Mouse (Mus musculus): ENCODE measurements around the gene Gabbr2. TPM values are rescaled to one million over a fixed set of nuclear protein-coding genes. Genes with fewer than 3 reads are reported as not detected.

Gabbr2 gene
- polyA plus RNA-seq, 1 experiment from 2014 or later: 0.04 TPM

- ATAC-seq (ENCODE audit: low FRiP score, low TSS enrichment): peak; percentile 69; the same call in 1 of the 2 replicates
- peak; percentile 74 for DNase-seq (ENCODE audit: low spot score)
- WGBS: 45% methylated on average over 15 of the region's 15 CpGs
- H3K36me3 ChIP-seq (ENCODE audit: control insufficient read depth, insufficient read depth, low read length): no peaks in the 10 kb centered on the region
- TF ChIP-seq CTCF (IDR thresholded peaks at IDR 0.05; ENCODE audit: low read depth) (peak; percentile 99), EP300 (optimal IDR thresholded peaks at IDR 0.05) (no peak)
- H3K4me3 ChIP-seq (ENCODE audit: low read depth, low read length): no peak overlapping the region
- no peak overlapping the region for H3K4me2 ChIP-seq (replicated peaks; ENCODE audit: low read depth)
- H3K9me3 ChIP-seq (ENCODE audit: control insufficient read depth, low read length): no peaks in the 10 kb centered on the region
- no peak overlapping the region for H3K9ac ChIP-seq (ENCODE audit: low read length)
- H3K4me1 ChIP-seq (replicated peaks; ENCODE audit: control insufficient read depth, insufficient read depth): no peaks in the 10 kb centered on the region
- H3K27ac ChIP-seq (replicated peaks): no peak overlapping the region
- no peaks in the 10 kb centered on the region for H3K27me3 ChIP-seq (ENCODE audit: control insufficient read depth, insufficient read depth, low read length)
These were observed 302.2 kb downstream of the Gabbr2 start for GRCm38 (mm10) chr4:46689397-46690022.

- H3K4me1 ChIP-seq (replicated peaks; ENCODE audit: control insufficient read depth, insufficient read depth): no peaks in the 10 kb centered on the region
- 74% methylated on average over 14 of the region's 14 CpGs for WGBS
- H3K27ac ChIP-seq (replicated peaks): no peak overlapping the region
- no peaks in the 10 kb centered on the region for H3K9me3 ChIP-seq (ENCODE audit: control insufficient read depth, low read length)
- no peak for TF ChIP-seq CTCF (IDR thresholded peaks at IDR 0.05; ENCODE audit: low read depth)
- no peak for TF ChIP-seq EP300 (optimal IDR thresholded peaks at IDR 0.05)
- no peak for DNase-seq (ENCODE audit: low spot score)
- no peaks in the 10 kb centered on the region for H3K36me3 ChIP-seq (ENCODE audit: control insufficient read depth, insufficient read depth, low read length)
- no peak overlapping the region for H3K9ac ChIP-seq (ENCODE audit: low read length)
- H3K27me3 ChIP-seq (ENCODE audit: control insufficient read depth, insufficient read depth, low read length): no peaks in the 10 kb centered on the region
- ATAC-seq (ENCODE audit: low FRiP score, low TSS enrichment): no peak
- H3K4me2 ChIP-seq (replicated peaks; ENCODE audit: low read depth): no peak overlapping the region
- H3K4me3 ChIP-seq (ENCODE audit: low read depth, low read length): no peak overlapping the region
These were observed 303.4 kb downstream of the Gabbr2 start for GRCm38 (mm10) chr4:46688213-46688832.

GRCm38 (mm10) chr4:46684160-46684559 is 307.5 kb downstream of the Gabbr2 start:
- 47% methylated on average over 6 of the region's 6 CpGs for WGBS
- no peaks in the 10 kb centered on the region for H3K36me3 ChIP-seq (ENCODE audit: control insufficient read depth, insufficient read depth, low read length)
- no peaks in the 10 kb centered on the region for H3K9me3 ChIP-seq (ENCODE audit: control insufficient read depth, low read length)
- ATAC-seq (ENCODE audit: low FRiP score, low TSS enrichment): no peak
- TF ChIP-seq CTCF (IDR thresholded peaks at IDR 0.05; ENCODE audit: low read depth): no peak
- TF ChIP-seq EP300 (optimal IDR thresholded peaks at IDR 0.05): no peak
- DNase-seq (ENCODE audit: low spot score): no peak
- no peak overlapping the region for H3K27ac ChIP-seq (replicated peaks)
- H3K9ac ChIP-seq (ENCODE audit: low read length): no peak overlapping the region
- H3K4me3 ChIP-seq (ENCODE audit: low read depth, low read length): no peak overlapping the region
- H3K4me2 ChIP-seq (replicated peaks; ENCODE audit: low read depth): no peak overlapping the region
- no peaks in the 10 kb centered on the region for H3K27me3 ChIP-seq (ENCODE audit: control insufficient read depth, insufficient read depth, low read length)
- H3K4me1 ChIP-seq (replicated peaks; ENCODE audit: control insufficient read depth, insufficient read depth): no peaks in the 10 kb centered on the region

- ATAC-seq (ENCODE audit: low FRiP score, low TSS enrichment) (no peak), DNase-seq (ENCODE audit: low spot score) (peak; percentile 24)
- 46% methylated on average over 3 of the region's 3 CpGs for WGBS
- no peaks in the 10 kb centered on the region for H3K36me3 ChIP-seq (ENCODE audit: control insufficient read depth, insufficient read depth, low read length)
- no peaks in the 10 kb centered on the region for H3K9me3 ChIP-seq (ENCODE audit: control insufficient read depth, low read length)
- no peak overlapping the region for H3K4me3 ChIP-seq (ENCODE audit: low read depth, low read length)
- no peak overlapping the region for H3K27ac ChIP-seq (replicated peaks)
- H3K4me2 ChIP-seq (replicated peaks; ENCODE audit: low read depth): no peak overlapping the region
- H3K4me1 ChIP-seq (replicated peaks; ENCODE audit: control insufficient read depth, insufficient read depth): no peaks in the 10 kb centered on the region
- no peaks in the 10 kb centered on the region for H3K27me3 ChIP-seq (ENCODE audit: control insufficient read depth, insufficient read depth, low read length)
- H3K9ac ChIP-seq (ENCODE audit: low read length): no peak overlapping the region
- no peak for TF ChIP-seq CTCF (IDR thresholded peaks at IDR 0.05; ENCODE audit: low read depth)
- TF ChIP-seq EP300 (optimal IDR thresholded peaks at IDR 0.05): no peak
These were observed 315.0 kb downstream of the Gabbr2 start for GRCm38 (mm10) chr4:46676646-46677045.

- ATAC-seq (ENCODE audit: low FRiP score, low TSS enrichment) (no peak), DNase-seq (ENCODE audit: low spot score) (no peak)
- Histone ChIP-seq H3K4me1 (replicated peaks; ENCODE audit: control insufficient read depth, insufficient read depth) (no peaks in the 10 kb centered on the region), H3K4me2 (replicated peaks; ENCODE audit: low read depth) (no peak overlapping the region), H3K36me3 (ENCODE audit: control insufficient read depth, insufficient read depth, low read length) (no peaks in the 10 kb centered on the region), H3K9me3 (ENCODE audit: control insufficient read depth, low read length) (no peaks in the 10 kb centered on the region), H3K4me3 (ENCODE audit: low read depth, low read length) (no peak overlapping the region), H3K9ac (ENCODE audit: low read length) (no peak overlapping the region), H3K27me3 (ENCODE audit: control insufficient read depth, insufficient read depth, low read length) (no peaks in the 10 kb centered on the region), H3K27ac (replicated peaks) (no peak overlapping the region)
- TF ChIP-seq EP300 (optimal IDR thresholded peaks at IDR 0.05) (no peak), CTCF (IDR thresholded peaks at IDR 0.05; ENCODE audit: low read depth) (no peak)
- 38% methylated on average over 4 of the region's 4 CpGs for WGBS
These were observed 315.7 kb downstream of the Gabbr2 start for GRCm38 (mm10) chr4:46675992-46676391.

- 67% methylated on average over 11 of the region's 11 CpGs for WGBS
- DNase-seq (ENCODE audit: low spot score): no peak
- no peak overlapping the region for H3K4me2 ChIP-seq (replicated peaks; ENCODE audit: low read depth)
- no peaks in the 10 kb centered on the region for H3K27me3 ChIP-seq (ENCODE audit: control insufficient read depth, insufficient read depth, low read length)
- H3K9ac ChIP-seq (ENCODE audit: low read length): no peak overlapping the region
- no peaks in the 10 kb centered on the region for H3K9me3 ChIP-seq (ENCODE audit: control insufficient read depth, low read length)
- H3K36me3 ChIP-seq (ENCODE audit: control insufficient read depth, insufficient read depth, low read length): no peaks in the 10 kb centered on the region
- H3K4me3 ChIP-seq (ENCODE audit: low read depth, low read length): no peak overlapping the region
- no peaks in the 10 kb centered on the region for H3K4me1 ChIP-seq (replicated peaks; ENCODE audit: control insufficient read depth, insufficient read depth)
- no peak for ATAC-seq (ENCODE audit: low FRiP score, low TSS enrichment)
- TF ChIP-seq EP300 (optimal IDR thresholded peaks at IDR 0.05): no peak
- no peak for TF ChIP-seq CTCF (IDR thresholded peaks at IDR 0.05; ENCODE audit: low read depth)
- H3K27ac ChIP-seq (replicated peaks): no peak overlapping the region
These were observed 316.3 kb downstream of the Gabbr2 start for GRCm38 (mm10) chr4:46675272-46675785.

Measured in stomach, postnatal 0 days (tissue).